Mouse (Mus musculus): ENCODE results near the gene Nhlrc2.

Nhlrc2 gene

DNA sequence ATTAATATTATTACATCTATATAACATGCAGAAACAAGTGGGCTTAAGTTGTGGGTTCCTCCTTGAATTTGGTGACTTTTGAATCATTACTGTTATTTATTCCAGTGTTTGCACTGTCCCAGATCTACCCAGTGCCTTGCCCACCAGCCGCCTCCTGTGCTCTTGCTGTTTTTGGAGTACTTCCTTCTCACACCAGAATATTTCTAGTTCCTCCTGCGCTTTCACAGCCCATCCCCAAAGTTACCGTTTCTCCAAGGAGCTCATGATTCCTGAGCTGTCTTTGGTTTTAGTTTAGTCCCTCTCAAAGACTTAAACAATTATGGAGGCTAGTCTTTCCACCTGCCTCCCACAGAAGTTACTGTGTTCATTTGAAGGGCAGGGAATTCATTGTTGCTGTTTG lies 15.4 kb downstream of the Nhlrc2 start:
- no peak for DNase-seq (ENCODE audit: low spot score)

DNA sequence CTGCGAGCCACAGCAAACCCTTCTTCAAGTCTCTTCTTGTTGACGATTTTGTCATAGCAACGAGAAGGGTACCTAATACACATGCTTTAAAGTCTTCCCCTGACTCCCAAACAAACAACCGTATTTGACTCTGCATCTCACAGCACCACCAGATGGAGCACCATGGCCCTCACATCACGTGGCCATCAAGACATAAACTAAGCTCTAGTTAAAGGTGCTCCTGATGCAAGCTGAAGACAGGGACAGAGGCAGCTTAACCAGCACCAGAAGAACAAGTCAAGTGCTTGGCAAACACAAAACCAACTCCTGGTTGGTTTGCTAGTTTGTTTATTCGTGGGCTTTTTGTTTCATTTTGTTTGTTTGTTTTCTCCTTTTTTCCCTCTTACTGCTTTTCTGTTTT lies 17.3 kb downstream of the Nhlrc2 start:
- no peak for DNase-seq (ENCODE audit: low spot score)

DNA sequence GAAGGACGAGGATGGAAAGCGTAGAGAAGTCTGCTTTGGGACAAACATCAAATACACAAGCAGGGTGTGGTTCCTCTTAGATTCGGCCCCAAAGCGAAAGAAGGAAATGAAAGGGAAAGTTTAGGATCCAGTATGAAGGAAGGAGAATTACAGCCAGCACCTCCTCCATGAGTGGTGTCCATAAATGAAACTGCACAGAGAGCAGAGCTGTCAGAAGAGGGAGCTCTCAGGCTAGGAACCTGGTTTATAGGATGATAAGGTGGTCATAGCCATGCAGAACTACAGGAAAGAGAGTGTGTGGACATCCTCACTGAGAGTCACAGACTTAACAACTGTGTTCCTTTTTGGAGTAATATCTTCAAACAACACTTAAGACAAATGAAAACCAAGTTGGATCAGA lies 18.0 kb downstream of the Nhlrc2 start:
- peak; percentile 55 for DNase-seq (ENCODE audit: low spot score)

DNA sequence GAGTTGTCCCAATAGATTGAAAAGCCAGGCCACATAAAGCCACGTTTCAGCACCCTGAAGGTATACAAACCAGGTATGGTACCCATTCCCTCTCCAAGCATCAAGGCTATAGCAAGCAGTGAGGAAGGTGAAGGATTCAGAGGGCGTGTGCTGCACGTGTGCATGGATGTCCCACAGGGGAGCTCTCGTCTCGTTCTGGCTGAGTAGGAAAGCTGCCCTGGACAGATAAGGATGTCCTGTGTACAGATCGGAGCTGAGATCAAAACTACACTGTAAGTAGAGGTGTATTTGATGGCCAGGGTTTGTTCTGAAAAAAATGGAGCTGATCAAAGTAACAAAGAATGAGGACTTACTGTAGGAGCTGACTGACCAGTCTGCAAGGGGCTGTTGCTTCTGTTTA lies 18.9 kb downstream of the Nhlrc2 start:
- no peak for DNase-seq (ENCODE audit: low spot score)

DNA sequence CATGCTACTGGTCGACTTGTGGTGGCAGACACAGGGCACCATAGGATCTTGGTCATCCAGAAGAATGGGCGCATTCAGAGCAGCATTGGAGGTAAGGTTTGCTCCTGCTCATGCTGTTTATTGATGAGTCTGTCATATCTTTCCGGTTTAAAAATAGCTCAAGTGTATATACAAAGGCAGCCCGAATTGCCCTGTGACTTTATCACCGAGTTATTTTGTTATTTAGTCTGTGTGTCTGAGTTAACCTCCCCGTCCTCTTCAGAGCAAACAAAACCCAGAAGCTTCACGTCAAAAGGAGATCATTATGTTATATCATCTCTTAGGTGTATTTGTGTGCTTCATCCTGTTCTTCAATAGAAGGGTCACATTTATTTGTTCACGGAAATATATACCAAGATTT lies 22.7 kb downstream of the Nhlrc2 start:
- DNase-seq (ENCODE audit: low spot score): no peak

DNA sequence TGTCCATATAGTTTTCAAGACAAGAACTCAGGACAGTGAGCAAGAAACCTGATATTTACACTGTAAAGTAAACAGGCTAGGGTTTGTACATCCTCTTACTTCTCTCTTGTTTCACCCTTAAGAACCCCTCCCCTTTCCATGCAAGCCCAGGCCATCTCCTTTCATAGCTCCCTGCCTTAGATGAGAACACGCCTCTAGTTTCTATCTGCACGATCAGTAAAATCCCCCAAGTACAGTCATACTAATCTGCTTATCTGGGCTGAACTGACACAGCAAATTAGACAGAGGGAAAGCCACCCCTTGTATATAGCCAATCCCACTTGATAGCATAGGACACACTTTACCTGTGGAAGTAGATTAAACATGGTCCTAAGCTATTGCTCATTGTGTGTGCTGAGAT lies 23.2 kb downstream of the Nhlrc2 start:
- no peak for DNase-seq (ENCODE audit: low spot score)

DNA sequence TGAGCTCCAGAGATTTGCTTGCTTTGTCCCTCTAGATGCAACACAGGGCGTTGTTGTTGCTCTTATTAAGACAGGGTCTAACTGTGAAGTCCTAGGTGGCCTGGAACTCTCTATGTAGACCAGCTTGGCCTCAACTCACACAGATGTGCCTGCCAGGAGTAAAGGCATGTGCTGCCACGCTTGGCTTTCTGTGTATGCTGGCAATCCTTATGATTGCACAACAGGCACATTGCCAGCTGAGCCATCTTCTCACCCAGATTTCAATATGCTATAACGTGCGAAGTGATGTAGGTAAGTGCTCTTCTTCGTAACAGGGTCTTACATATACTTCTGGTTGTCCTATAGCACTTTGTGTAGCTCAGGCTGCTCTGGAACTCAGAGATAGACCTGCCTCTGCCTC lies 23.9 kb downstream of the Nhlrc2 start:
- no peak for DNase-seq (ENCODE audit: low spot score)

DNA sequence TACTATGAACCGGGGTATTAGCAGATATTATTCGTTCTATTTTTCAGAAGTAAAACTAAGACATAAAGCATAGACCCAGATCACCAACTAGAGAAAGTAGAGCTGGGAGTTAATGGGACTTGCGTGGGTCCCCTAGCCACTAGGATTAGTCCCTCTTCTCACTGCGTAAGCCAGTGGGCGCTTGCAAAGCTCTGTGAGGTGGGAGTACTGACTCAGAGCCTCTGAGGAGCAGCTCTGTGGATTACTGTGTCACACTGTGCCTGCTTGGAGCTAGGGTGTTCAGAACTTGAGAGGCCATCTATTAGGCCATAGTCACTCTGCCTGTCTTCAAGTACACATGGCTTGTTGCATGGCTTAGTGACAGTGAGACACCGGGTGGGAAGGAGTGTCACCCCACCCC lies 25.1 kb downstream of the Nhlrc2 start:
- no peak for DNase-seq (ENCODE audit: low spot score)

DNA sequence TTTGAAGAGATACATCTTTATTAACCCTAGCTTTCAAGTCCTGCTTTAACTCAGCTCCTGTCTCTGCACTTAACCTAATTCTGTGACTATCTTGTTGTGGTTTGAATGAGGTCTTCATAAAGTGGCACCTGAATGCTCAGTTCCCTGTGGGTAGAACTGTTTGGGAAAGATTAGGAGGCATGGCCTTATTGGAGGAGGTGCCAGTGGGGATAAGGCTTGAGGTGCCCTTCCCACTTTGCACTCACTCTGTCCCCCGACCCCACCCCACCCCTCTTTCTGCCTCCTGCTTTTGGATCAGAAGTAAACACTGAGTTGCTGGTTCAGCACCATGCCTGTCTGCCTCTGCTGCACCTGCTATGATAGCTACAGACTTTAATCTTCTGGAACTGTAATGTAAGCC lies 29.7 kb downstream of the Nhlrc2 start:
- DNase-seq (ENCODE audit: low spot score): no peak

DNA sequence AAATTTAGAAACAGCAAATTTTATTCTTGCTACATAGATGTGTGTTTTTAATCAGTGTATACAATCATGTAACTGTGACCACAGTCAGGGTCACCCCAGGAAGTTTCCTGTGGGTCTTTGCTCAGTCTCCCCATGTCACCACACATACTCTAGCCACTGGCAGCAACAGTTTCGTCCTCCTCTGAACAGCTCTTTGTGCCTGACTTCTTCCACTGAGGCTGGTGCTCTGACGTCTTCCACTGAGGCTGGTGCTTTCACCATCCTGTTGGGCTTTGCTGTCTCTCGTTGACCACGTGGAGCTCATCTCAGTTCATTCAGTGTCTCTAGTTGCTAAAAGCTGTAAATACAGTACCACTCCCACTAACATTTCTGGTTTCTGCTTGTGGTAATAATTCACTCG lies 33.9 kb downstream of the Nhlrc2 start:
- DNase-seq (ENCODE audit: low spot score): no peak

DNA sequence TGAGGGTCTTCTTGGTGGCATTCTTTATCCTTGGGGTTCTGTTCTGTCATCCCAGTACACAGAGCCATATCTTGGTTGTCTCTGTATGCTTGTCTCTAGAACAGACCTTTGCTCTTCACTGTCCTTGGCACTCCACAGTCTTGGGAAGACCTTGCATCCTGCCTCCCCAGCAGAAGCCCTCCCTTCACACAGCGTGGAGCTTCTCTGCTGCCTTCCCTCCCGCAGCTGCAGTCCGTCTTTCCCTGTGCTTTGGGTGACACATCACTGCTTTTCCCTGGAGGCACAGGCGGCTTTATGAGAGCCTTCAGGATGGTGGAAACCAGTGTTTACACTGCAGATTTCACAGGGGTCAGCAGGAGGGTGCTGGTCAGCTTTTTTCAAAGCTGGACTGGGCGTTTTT lies 35.7 kb downstream of the Nhlrc2 start:
- DNase-seq (ENCODE audit: low spot score): peak; percentile 26

DNA sequence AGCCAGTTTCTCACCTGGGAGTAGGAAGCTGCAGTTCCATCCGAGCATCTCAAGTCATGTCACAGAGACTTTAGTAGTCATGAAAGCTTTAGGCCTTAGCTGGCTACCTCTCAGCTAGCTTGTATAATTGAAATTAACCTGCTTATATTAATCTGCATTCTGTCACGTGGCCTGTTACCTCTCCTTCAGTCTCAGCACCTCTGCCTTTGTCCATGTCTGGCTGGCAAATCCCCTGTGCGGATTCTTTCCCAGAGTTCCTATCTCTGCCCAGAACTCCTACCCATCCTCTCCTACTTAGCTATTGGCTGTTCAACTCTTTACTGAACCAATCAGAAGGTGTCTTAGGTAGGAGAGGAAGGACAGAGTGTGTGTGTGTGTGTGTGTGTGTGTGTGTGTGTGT lies 36.2 kb downstream of the Nhlrc2 start:
- no peak for DNase-seq (ENCODE audit: low spot score)

DNA sequence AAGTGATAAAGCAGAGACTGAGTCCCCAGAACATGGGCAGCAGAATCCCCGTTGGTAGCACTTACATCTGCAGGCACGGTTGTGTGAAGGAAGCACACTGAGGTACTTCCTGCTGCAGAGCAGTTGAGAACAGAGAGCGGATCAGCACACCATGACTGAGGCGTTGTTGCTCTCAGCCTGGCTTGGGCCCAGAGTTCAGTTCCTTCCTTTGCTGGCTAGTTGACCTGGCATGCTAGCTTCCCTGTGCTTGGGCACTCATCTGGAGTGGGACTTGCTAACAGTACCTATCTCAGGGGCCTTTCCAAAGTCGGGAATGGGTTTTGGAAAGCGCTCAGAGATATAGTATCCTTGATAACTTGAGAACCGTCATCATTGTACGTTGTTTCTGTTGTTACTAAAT lies 38.3 kb downstream of the Nhlrc2 start:
- no peak for DNase-seq (ENCODE audit: low spot score)

DNA sequence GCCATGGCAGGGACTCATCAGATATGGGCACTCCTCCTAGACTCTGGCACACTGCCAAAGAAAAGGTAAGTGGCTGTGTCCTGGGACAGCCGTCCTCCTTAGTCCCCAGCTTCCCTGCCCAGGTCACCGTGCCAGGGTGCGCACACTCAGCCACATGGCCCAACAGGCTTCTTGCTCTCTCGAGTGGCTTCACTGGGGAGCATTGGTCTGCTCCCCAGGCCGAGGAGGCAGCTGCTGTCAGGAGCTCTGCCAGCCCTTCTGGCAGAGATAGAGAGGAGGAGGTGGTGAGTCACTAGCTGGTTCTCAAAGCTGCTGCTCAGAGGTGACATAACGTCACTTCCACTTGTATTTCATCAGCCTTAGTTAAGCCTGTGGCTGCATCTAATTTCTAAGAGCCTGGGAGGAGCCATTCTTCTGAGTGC lies 40.2 kb downstream of the Nhlrc2 start:
- DNase-seq (ENCODE audit: low spot score): peak; percentile 63

DNA sequence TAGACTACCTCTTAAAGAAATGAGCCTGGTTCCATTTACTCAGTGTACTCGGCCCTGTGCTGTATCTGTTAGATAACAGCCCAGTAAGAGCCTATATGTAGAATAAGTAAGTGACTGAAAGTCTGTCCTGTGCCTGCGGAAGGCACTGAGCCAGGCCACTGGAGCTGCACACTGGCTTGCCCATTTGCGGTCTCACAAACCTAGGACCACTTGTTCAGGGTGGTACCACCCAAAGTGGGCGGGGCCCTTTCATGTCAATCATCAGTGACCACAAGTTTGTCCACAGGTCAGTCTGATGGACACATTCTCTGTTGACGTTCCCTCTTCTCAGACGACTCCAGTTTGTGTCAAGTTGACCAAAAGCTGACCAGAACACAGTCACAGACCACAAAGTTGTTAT lies 40.9 kb downstream of the Nhlrc2 start:
- DNase-seq (ENCODE audit: low spot score): no peak

DNA sequence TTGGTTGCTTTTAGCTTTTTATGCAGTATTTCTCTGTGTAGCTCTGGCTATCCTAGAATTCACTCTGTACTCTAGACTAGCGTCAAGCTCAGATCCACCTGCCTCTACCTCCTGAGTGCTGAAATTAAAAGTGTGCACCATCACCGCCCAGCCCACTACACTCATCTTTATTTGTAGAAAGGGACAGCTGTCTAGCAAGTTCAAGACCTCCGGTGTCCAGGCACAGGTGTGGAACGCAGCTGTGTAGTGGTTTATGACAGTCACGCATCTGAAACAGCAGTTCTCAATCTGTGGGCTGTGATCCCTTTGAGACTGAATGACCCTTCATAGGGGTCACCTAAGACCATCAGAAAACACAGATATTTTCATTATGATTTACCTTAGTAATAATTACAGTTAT lies 41.4 kb downstream of the Nhlrc2 start:
- DNase-seq (ENCODE audit: low spot score): no peak

DNA sequence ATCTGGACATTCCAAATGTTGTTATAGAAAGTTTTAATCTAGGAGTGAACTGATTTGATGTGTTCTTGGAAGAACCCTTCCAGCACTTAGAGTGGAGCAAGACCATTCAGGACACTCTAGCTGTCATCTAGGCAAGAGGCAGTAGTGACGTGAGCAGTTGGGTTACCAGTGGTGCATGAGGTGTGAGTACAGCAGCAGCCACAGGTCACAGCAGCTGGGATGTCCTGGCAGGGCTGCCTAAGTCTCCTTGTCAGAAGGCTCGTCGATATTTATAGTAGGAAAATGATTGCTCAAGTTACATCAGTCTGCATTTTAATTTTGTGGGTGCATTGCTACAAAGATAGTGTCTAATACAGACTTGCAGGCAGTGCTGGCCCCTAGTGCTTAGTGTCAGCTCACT lies 42.2 kb downstream of the Nhlrc2 start:
- no peak for DNase-seq (ENCODE audit: low spot score)

DNA sequence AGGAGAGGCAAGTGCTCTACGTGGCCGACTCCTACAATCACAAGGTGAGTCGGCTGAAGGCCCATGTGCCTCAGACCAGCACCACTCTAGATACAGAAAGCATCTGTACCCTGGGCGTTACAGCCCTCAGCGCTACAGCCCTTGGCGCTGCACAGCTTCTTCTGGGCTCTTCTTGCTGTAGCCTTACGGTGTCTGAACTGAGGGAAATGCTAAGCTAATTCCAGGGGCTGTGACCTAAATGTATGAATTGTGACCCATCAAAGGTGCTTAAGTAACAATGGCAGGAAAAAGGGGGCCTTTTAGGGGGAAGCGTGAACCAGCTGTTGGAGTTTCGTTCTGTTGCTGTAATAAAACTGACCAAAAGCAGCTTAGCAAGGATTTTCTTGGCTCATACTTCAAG lies 44.4 kb downstream of the Nhlrc2 start:
- no peak for DNase-seq (ENCODE audit: low spot score)

DNA sequence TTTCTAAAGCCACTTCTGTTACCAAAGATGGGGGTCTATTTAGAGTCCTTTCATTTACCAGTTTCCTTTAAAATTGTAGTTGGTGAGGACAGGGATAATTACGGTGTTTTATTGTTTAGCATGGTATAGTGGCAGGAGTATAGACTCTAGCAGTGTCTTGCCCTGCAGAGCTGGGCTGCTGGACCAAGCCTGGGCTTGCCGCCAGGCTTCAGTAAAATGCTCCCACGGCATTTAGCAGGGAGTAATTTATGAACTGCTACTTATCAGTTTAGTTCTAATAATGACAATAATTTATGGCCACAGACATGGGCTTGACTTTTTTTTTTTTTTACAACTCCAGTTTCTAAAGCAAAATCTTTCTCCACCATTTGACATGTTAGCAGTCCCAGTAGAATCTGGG lies 51.9 kb downstream of the Nhlrc2 start:
- DNase-seq (ENCODE audit: low spot score): peak; percentile 37

DNA sequence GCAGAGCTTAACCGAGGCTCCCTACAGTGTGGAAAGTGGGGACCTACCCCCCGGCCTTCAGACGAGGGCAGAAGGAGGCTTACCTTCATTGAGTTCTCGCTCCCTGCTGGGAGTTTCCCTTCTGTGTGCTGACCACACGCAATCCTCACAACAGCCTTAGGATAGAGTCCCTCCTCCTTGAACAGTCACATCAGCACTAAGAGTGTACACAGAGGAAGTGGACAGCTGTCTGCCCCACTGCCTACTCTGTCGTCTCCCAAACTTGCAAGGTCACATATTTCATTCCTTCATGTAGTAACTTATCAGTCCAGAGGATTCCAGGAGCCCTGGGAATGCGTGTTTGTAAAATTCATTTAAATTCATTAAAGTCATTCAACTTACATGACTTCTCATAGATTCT lies 52.7 kb downstream of the Nhlrc2 start:
- DNase-seq (ENCODE audit: low spot score): no peak

DNA sequence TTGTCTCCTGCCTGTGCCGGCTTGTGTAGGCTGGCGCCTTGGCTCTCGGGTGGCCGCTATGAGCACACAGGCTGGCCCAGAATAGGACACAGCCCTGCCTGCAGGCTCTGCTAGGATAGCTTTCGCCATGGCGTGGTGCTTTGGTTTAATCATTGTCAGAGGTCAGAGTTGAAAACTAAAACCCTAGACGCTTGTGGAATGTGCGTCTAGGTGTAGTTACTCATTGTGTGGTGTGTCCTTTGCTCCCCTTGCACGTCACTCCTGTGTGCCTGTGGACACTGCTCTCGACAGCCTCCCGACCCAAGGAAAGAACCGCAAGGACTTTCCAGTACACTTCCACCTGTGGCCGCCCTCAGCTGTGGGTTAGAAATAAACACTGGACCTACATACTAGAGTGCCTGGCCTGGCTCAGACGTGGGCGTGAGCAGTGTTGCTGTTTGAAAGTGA lies 53.9 kb downstream of the Nhlrc2 start:
- peak; percentile 25 for DNase-seq (ENCODE audit: low spot score)

DNA sequence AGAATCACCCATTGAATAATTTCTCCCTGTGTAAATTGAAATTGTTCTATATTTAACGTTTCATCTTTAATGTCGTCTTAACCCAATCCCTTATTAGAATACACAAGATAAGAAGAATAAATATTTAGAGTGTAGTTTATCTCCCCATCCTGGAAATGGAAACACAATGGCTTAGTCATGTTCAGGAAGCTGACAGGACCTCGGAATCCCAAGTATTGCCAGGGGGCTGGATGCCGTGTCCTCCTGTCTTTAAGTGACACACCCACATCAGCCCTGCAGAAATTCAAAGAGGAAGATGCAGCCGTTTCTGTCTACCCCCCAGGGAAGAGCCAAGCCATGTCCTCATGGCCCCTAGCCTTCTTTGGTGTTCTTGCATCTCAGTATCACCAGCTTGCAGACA lies 60.9 kb downstream of the Nhlrc2 start:
- no peak for DNase-seq (ENCODE audit: low spot score)

DNA sequence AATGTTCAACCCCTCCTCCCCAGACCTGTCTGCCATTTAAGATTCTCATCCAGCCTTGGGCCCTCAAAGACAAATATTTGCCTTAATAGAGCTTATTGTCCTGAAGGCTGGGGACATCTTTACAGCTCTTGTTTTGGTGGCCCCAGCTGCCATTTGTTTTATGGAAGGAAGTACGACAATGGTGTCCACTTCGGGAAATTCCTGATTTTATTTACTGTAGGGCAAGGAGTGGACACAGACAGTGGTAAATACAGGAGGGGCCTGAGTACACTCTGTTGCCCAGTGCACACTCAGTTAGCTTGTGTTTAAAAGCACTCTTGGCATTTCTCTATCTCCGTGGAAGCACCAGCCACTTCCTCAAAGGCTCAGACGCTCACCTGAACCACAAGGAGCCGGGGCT lies 66.1 kb downstream of the Nhlrc2 start:
- no peak for DNase-seq (ENCODE audit: low spot score)

DNA sequence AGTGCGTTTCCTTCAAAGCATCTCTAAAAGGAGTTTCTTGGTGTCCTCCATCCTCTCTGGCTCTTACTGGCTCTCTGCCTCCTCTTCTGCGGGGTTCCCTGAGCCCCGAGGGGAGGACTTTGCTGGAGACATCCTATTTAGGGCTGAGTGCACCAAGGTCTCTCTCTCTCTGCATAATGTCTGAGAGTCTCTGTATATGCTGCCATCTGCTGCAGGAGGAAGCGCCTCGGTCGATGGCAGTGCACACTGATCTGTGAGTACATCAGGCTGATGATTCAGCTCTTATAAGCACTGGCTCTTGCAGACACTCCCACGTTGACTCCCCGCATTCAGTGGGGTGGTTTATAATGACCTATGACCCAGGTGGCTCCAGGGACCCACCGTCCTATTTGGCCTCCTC lies 70.8 kb downstream of the Nhlrc2 start:
- DNase-seq (ENCODE audit: low spot score): no peak

DNA sequence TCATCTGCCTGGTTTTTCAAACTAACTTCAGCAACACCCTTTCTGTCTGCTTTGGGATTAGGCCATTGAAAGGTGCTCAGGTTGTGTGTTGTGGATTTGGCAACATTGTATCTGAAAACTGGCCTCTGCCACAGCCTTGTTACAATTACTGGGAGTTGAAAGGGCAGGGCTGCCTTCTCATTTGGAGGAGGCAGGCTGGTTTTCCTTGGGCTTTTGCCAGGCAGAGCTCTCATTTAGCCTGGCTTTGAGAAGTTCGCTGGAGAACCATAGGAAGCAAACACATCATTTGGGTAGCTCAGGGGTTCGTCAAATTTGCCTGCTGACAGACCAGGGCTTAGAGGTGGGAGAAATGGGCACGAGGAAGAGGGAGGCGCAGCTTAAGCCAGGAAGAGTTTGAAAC lies 71.5 kb downstream of the Nhlrc2 start:
- no peak for DNase-seq (ENCODE audit: low spot score)
